Mouse (Mus musculus) midbrain, embryonic 15.5 days (tissue): ENCODE data around the gene Ccdc28a. TPM values are rescaled to one million over a fixed set of nuclear protein-coding genes. Genes with fewer than 3 reads are reported as not detected.

Experiments
- ATAC-seq: fragments of 200-750 bp; cut with Nextera tagmentation; replicated peaks from 2 replicates; pipeline ENCODE4 v1.8.0; 2017; ENCODE audit warnings: moderate TSS enrichment
- H3K27ac ChIP-seq: fragments of 300-500 bp; sonication (generic); 2 replicates; pipeline ENCODE4 v1.5.1; 2015; ENCODE audit warnings: mild to moderate bottlenecking, inconsistent platforms
- H3K27me3 ChIP-seq: fragments of 300-500 bp; sonication (generic); replicated peaks from 2 replicates; pipeline ENCODE4 v1.6.1; 2015; ENCODE audit warnings: inconsistent platforms
- H3K36me3 ChIP-seq: fragments of 300-500 bp; sonication (generic); replicated peaks from 2 replicates; pipeline ENCODE4 v1.6.1; 2015; ENCODE audit warnings: inconsistent platforms
- H3K4me1 ChIP-seq: fragments of 300-500 bp; sonication (generic); 2 replicates; pipeline ENCODE4 v1.6.1; 2015; ENCODE audit warnings: inconsistent platforms
- H3K4me2 ChIP-seq: fragments of 300-500 bp; sonication (generic); 2 replicates; pipeline ENCODE4 v1.6.1; 2015; ENCODE audit warnings: inconsistent platforms, mild to moderate bottlenecking, moderate library complexity
- H3K4me3 ChIP-seq: fragments of 300-500 bp; sonication (generic); 2 replicates; pipeline ENCODE4 v1.5.1; 2015; ENCODE audit warnings: mild to moderate bottlenecking, inconsistent platforms
- H3K9ac ChIP-seq: fragments of 300-500 bp; sonication (generic); 2 replicates; pipeline ENCODE4 v1.6.1; 2015; ENCODE audit warnings: mild to moderate bottlenecking, inconsistent platforms
- H3K9me3 ChIP-seq: fragments of 300-500 bp; sonication (generic); 2 replicates; pipeline ENCODE4 v1.6.1; 2016; ENCODE audit warnings: inconsistent platforms
- WGBS: fragments of 180-500 bp; shearing (Covaris S2); methylation state at CpG from one replicate; pipeline ENCODE4 v1.1.7; 2015; ENCODE audit warnings: mixed read lengths; 5-methylcytosine and 5-hydroxymethylcytosine counted together
- polyA plus RNA-seq: library from polyadenylated mRNA; unstranded; fragments of >200 nt; fragmentation: Nextera tagmentation; extraction: Ambion mirVana; gene quantifications from 2 replicates; pipeline ENCODE4 v1.2.1, GENCODE M21; 2015

The Ccdc28a gene
- 6.8 and 7.7 TPM in 2 replicates for polyA plus RNA-seq

DNA sequence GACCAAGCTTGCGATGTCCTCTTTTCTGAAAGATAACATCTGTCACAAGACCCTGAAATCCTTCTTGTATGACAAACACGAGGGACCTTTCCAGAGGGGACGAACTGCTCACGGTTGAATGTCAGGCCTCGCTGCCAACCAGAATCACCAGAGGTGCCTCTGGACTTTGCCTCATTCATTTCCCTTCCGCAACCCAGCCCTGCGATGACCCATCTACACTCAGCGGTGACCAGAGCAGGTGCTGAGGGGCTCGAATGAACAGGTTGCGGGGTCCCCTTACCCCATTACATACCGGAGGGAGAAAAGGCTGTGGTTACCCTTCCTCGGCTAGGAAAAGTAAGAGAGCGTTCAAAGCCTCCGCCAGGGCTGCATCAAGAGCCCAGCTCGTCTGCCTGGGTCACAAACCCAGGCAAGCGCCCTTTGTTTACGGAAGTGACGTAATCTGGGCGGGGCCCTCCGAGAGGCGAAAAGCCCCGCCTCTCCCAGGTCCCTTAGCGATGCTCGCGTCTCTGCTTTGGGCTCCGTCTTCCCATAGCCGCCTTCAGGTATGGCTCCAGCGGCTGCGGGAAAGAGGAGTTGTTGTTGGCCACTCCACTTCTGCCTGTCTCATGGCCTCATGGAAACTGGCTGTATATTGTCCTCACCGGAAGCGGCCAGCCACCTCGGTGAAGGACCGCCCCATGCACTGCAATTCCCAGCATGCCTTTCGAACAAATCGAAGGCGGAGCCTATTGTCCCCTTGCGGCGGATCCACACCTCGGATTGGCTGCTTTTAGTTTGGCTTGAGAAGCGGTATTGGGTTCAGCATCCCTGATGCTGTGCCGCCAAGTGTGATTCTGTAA is at the start of gene Ccdc28a:
Gene Ccdc28a (minus strand): TSS at position 439 of the 842 bp plus-strand sequence.
- Histone ChIP-seq H3K36me3 (no peaks in the 10 kb centered on the region), H3K9me3 (no peaks in the 10 kb centered on the region), H3K4me3 (peak within 1 kb of the TSS; percentile 66), H3K27me3 (no peaks in the 10 kb centered on the region), H3K4me1 (peaks cover 8% of the 10 kb centered on the region), H3K9ac (peak within 1 kb of the TSS; percentile 61), H3K4me2 (peak within 1 kb of the TSS; percentile 72), H3K27ac (peak within 1 kb of the TSS; percentile 81)
- under 1% methylated on average over 41 of the region's 41 CpGs for WGBS
- peak; percentile 99 for ATAC-seq

DNA sequence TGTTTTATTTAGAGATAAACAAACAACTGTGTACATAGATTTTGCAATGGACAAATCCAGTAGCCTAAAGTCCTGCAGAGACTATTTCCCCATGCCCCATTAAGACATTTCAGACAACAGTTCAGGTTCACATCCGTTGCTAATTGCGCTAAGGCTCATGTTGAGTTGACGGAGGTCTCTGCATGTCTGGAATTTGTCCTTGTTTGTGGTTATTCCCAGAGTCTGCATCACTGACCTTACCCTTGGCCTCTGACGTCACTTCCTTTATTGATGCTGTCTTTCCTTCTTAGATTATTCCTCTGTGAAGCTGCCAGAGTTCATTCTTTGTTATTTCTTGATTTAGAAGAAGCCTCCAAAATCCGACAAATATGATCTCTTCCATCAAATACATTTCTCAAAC is 49.2 kb upstream of the Ccdc28a start:
- Histone ChIP-seq H3K36me3 (no peaks in the 10 kb centered on the region), H3K9me3 (no peaks in the 10 kb centered on the region), H3K4me1 (no peaks in the 10 kb centered on the region), H3K27ac (no peak overlapping the region), H3K27me3 (no peaks in the 10 kb centered on the region), H3K9ac (no peak overlapping the region), H3K4me2 (no peak overlapping the region), H3K4me3 (no peak overlapping the region)
- 88% methylated on average over 5 of the region's 5 CpGs for WGBS
- no peak for ATAC-seq

DNA sequence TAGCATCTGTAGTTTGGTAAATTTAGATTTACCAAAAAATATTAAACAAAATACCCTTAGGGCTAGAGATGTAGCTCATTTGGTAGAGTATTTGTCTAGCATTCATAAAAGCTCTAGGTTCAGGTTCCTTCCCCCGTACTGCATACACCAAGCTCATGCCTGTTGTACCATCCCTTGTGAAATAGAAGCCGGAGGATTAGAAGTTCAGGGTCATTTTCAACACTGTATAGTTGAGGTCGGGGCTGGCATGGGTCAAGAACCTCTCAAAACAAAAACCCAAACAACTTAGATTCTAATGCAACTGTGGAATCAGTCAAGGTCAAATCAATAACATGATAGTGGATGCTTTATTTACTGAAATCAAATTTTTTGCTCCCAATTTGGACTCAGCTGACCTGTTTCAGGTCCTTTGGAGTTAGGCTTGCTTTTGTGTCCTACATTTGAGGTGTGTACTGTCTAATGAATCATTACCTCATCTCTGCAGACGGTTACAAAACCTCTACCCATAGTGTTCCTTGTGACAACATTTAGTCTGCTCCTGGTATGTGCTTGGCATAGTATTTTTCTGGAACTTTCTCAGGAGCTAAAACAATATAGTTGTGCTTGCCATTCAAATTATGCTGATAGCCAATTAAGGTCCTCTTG is 41.4 kb upstream of the Ccdc28a start:
- no peaks in the 10 kb centered on the region for H3K4me1 ChIP-seq
- H3K9me3 ChIP-seq = no peaks in the 10 kb centered on the region
- H3K27ac ChIP-seq = no peak overlapping the region
- no peak overlapping the region for H3K4me3 ChIP-seq
- H3K36me3 ChIP-seq = no peaks in the 10 kb centered on the region
- no peak for ATAC-seq
- WGBS = 90% methylated on average over 4 of the region's 4 CpGs
- H3K27me3 ChIP-seq = no peaks in the 10 kb centered on the region
- H3K4me2 ChIP-seq = no peak overlapping the region
- no peak overlapping the region for H3K9ac ChIP-seq

DNA sequence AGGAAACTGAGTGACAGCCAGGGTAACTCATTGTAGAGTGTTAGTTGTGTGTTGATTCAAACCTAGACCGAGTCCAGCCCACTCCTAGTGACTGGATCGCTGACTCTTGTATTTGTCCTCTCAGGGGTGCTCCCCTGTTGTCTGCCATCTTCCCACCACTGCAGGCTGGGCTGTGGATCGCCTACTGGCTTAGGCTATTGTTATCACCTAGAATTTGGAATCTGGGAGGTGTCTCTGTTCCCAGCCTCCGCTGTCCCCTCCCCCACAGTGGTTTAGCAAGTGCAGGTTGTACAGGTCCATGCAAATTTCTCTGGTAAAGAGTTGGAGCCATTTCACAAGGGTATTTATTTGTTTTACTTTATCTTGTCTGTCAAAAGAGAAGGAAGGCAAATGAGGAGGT is 16.5 kb upstream of the Ccdc28a start:
- 63% methylated on average over 4 of the region's 4 CpGs for WGBS
- no peak for ATAC-seq
- Histone ChIP-seq H3K4me3 (no peak overlapping the region), H3K9ac (no peak overlapping the region), H3K36me3 (no peaks in the 10 kb centered on the region), H3K4me1 (no peaks in the 10 kb centered on the region), H3K9me3 (no peaks in the 10 kb centered on the region), H3K4me2 (no peak overlapping the region), H3K27ac (no peak overlapping the region), H3K27me3 (no peaks in the 10 kb centered on the region)

DNA sequence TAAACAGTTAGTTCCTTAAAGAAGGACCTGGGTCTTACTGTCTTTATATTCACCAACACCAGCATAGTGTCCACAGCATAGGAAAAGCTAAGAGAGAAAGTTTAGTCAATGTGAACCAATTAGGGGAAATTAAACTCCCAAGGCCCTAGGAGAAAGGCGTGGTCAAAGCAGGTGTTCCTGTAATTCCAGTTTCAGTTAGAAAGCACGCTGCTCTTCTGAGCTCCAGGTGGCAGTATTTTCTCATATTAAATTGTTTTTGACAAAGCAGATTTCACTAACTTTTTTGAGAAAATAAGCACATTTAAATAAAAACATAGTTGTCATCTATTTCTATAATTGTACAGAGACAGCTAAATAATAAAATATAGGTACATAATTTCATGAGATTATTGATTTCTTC is 8.8 kb upstream of the Ccdc28a start:
- Histone ChIP-seq H3K9ac (no peak overlapping the region), H3K4me1 (no peaks in the 10 kb centered on the region), H3K4me3 (no peak overlapping the region), H3K9me3 (no peaks in the 10 kb centered on the region), H3K27me3 (no peaks in the 10 kb centered on the region), H3K36me3 (no peaks in the 10 kb centered on the region), H3K4me2 (no peak overlapping the region), H3K27ac (no peak overlapping the region)
- ATAC-seq = no peak
- 59% methylated on average over 2 of the region's 2 CpGs for WGBS

DNA sequence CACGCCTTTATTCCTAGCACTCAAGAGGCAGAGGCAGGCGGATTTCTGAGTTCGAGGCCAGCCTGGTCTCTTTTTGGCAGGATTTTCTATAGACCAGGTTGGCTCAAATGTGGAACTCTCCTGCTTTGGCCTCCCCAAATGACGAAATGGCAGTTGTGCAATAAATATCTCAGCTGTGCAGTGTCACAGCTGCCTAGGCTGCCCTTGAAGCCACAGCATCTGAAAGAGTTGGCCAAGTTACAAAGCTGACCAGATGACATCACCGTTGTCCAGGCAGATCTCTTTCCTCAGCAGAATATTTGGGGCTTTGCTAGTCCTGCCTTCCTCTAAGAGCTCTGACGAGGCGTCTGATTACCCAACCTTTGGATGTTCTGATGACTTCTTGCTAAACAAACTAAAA is 2.4 kb upstream of the Ccdc28a start:
- no peak overlapping the region for H3K9ac ChIP-seq
- WGBS = 90% methylated on average over 7 of the region's 7 CpGs
- peaks cover 8% of the 10 kb centered on the region for H3K4me1 ChIP-seq
- no peak overlapping the region for H3K27ac ChIP-seq
- H3K27me3 ChIP-seq = no peaks in the 10 kb centered on the region
- ATAC-seq = no peak
- no peaks in the 10 kb centered on the region for H3K9me3 ChIP-seq
- H3K4me2 ChIP-seq = no peak overlapping the region
- no peak overlapping the region for H3K4me3 ChIP-seq
- H3K36me3 ChIP-seq = no peaks in the 10 kb centered on the region

DNA sequence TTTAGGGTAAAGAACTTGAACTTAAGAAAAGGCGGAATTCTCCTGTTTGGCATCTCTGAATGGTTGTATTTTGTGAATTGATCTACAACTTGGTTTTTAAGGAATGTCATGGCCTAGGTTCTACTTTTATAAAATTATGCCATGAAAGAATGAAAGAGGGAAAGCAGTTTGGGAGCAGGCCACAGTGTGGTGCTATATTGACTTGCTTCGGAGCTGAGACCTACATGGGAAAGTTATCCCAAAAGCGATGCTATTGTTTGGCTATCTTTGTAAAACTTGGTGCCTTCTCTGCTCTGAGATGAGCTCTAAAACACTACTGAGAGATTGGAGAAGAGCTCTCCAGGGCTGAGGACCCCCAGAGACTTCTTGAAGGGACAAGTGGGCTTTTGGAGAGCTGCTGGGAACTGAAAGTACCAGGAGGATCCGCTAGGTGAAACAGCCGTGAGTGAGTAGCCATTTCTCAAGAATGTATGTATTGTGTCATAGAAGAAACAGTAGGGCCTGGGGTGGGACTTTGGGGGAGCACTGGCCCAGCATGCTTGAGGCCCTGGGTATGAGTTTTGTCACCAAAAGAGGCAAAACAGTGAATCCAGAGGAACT is 1.6 kb upstream of the Ccdc28a start:
- Histone ChIP-seq H3K27me3 (no peaks in the 10 kb centered on the region), H3K4me3 (no peak overlapping the region), H3K4me1 (peaks cover 8% of the 10 kb centered on the region), H3K36me3 (no peaks in the 10 kb centered on the region), H3K9me3 (no peaks in the 10 kb centered on the region), H3K4me2 (no peak overlapping the region), H3K9ac (no peak overlapping the region), H3K27ac (no peak overlapping the region)
- no peak for ATAC-seq
- WGBS = 81% methylated on average over 5 of the region's 5 CpGs

DNA sequence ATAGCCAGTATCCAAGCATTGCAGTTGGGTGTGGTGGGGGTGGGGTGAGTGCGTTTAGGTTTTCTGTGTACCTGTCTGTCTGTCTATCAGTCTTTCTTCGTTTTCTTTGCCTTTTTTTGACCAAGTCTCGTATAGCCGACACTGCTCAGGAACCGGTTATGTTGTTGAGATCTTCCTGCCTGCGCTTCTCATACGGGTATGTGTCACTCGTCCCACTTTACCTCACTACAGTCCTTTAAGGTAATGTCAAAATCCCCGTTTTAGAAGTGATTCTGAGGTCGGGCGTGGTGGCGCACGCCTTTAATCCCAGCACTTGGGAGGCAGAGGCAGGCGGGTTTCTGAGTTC is 577 bp upstream of the Ccdc28a start:
- peak; percentile 78 for ATAC-seq
- no peaks in the 10 kb centered on the region for H3K36me3 ChIP-seq

DNA sequence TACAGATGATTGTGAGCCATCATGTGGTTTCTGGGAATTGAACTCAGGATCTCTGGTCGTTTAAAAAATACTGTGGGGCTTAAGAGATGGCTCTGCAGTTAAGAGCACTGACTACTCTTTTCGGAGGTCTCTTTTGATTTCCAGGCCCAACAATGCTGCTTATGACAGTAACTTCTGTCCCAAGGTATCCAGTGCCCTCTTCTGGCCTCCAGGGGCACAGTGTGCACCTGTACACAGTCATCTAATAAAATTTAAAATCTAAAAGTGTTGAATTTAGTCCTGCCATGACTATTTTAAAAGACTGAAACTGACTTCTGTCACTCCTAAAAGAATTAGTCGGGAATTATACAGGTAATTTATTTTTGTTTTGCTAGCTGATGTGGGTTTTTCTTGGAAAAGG is 907 bp downstream of the Ccdc28a start:
- Histone ChIP-seq H3K36me3 (no peaks in the 10 kb centered on the region), H3K27me3 (no peaks in the 10 kb centered on the region), H3K4me3 (peak overlapping the region; percentile 66), H3K4me1 (peaks cover 8% of the 10 kb centered on the region), H3K27ac (no peak overlapping the region), H3K9me3 (no peaks in the 10 kb centered on the region), H3K4me2 (peak overlapping the region; percentile 72; the same call in 1 of the 2 replicates), H3K9ac (no peak overlapping the region)
- no peak for ATAC-seq
- WGBS = 43% methylated on average over 3 of the region's 3 CpGs

More for the DNA sequence above, 577 bp upstream of the Ccdc28a start:
- Histone ChIP-seq H3K4me1 (peaks cover 8% of the 10 kb centered on the region), H3K27me3 (no peaks in the 10 kb centered on the region), H3K9ac (peak overlapping the region; percentile 61; the same call in 1 of the 2 replicates), H3K9me3 (no peaks in the 10 kb centered on the region), H3K4me3 (peak overlapping the region; percentile 66), H3K4me2 (peak overlapping the region; percentile 72), H3K27ac (peak overlapping the region; percentile 81)
- 10% methylated on average over 14 of the region's 14 CpGs for WGBS

DNA sequence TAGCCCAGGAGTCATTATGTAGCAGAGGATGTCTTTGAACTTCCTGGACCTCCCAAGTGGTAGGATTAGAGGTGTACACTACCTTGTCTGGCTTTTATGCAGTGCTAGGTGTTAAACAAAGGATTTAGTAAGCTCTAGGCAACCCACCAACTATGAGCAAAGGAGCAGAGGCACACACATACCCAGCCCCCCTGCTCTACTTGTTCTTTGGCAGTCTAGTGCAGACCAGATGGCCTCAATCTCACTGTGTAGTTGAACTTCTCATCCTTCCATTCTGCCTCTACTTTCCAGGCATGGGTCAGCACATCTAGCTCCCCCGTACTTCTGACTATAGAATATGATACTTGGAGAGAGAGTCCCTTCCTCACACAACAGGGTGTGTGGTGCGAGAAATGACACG is 10.4 kb downstream of the Ccdc28a start:
- H3K27me3 ChIP-seq = no peaks in the 10 kb centered on the region
- no peaks in the 10 kb centered on the region for H3K36me3 ChIP-seq
- H3K4me2 ChIP-seq = no peak overlapping the region
- H3K9ac ChIP-seq = no peak overlapping the region
- no peaks in the 10 kb centered on the region for H3K4me1 ChIP-seq
- H3K4me3 ChIP-seq = no peak overlapping the region
- ATAC-seq = no peak
- no peaks in the 10 kb centered on the region for H3K9me3 ChIP-seq
- 94% methylated on average over 3 of the region's 3 CpGs for WGBS
- no peak overlapping the region for H3K27ac ChIP-seq

DNA sequence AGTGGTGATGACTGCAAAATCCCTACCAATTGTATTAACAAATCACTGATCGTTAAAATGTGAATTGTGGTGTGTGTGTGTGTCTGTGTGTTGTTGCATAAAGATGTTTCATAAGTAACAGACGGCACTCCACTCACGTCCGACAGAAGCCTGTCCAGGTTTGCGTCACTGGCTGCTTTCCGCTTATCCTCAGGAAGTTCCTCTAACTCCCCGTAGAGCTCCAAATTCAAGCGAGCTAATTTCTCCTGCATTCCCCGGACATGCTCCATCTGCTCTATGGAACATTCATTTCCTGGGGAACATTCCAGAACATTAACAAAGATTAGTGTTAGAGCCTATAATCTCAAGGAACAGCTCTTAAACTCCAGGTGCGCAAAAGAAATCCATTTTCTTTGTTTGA is 15.4 kb downstream of the Ccdc28a start:
- Histone ChIP-seq H3K4me1 (no peaks in the 10 kb centered on the region), H3K9me3 (no peaks in the 10 kb centered on the region), H3K27me3 (no peaks in the 10 kb centered on the region), H3K4me2 (no peak overlapping the region), H3K27ac (no peak overlapping the region), H3K4me3 (no peak overlapping the region), H3K9ac (no peak overlapping the region), H3K36me3 (no peaks in the 10 kb centered on the region)
- WGBS = 89% methylated on average over 10 of the region's 10 CpGs
- no peak for ATAC-seq

DNA sequence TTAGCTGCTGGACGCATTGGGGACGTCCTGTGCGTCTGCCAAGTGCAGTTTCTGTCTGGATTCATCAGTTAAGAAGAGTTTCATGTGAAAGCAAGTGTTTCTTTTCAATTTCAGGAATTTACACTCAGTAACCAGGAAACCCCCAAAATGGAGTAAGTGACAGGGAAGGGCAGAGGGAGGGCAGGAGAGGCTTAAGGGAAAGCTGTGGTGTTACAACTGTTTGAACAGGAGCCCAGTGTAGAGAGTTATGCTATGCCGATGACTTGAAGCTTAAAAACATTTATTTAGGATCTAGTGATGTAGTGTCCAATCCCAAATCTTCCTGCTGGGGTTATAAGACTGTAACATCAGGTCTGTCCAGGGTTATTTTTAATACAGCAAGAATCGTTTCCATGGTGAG is 20.7 kb downstream of the Ccdc28a start:
- no peaks in the 10 kb centered on the region for H3K4me1 ChIP-seq
- no peaks in the 10 kb centered on the region for H3K36me3 ChIP-seq
- no peaks in the 10 kb centered on the region for H3K27me3 ChIP-seq
- H3K4me3 ChIP-seq = no peak overlapping the region
- H3K4me2 ChIP-seq = no peak overlapping the region
- 80% methylated on average over 5 of the region's 5 CpGs for WGBS
- no peak overlapping the region for H3K9ac ChIP-seq
- H3K27ac ChIP-seq = no peak overlapping the region
- H3K9me3 ChIP-seq = no peaks in the 10 kb centered on the region
- ATAC-seq = no peak
